Mouse (Mus musculus) forebrain, embryonic 14.5 days (tissue): ENCODE data around the gene Umad1. TPM values are rescaled to one million over a fixed set of nuclear protein-coding genes. Genes with fewer than 3 reads are reported as not detected.

Experiments
- ATAC-seq: fragments of 200-750 bp; cut with Nextera tagmentation; 2 replicates; pipeline ENCODE4 v1.8.0; 2017; ENCODE audit warnings: mild to moderate bottlenecking, moderate library complexity
- DNase-seq: peaks from one replicate; pipeline ENCODE4 v3.0.0-alpha.2; 2015; ENCODE audit warnings: low spot score
- H3K27ac ChIP-seq: fragments of 300-500 bp; sonication (generic); 2 replicates; pipeline ENCODE4 v1.5.1; 2014; ENCODE audit warnings: low read depth, mild to moderate bottlenecking, control low read depth, low read length, moderate library complexity
- H3K27me3 ChIP-seq: fragments of 300-500 bp; sonication (generic); replicated peaks from 2 replicates; pipeline ENCODE4 v1.6.1; 2014; ENCODE audit warnings: low read length, control low read depth, mixed read lengths; ENCODE audit not compliant: control insufficient read depth, insufficient read depth
- H3K36me3 ChIP-seq: fragments of 300-500 bp; sonication (generic); 2 replicates; pipeline ENCODE4 v1.6.1; 2014; ENCODE audit warnings: low read length, control low read depth; ENCODE audit not compliant: control insufficient read depth, insufficient read depth
- H3K4me1 ChIP-seq: fragments of 300-500 bp; sonication (generic); 2 replicates; pipeline ENCODE4 v1.6.1; 2014; ENCODE audit warnings: antibody characterized with exemption, low read length, control low read depth; ENCODE audit not compliant: control insufficient read depth, insufficient read depth
- H3K4me2 ChIP-seq: fragments of 300-500 bp; sonication (generic); 2 replicates; pipeline ENCODE4 v1.6.1; 2014; ENCODE audit warnings: mild to moderate bottlenecking, control low read depth, low read length
- H3K4me3 ChIP-seq: fragments of 300-500 bp; sonication (generic); 2 replicates; pipeline ENCODE4 v1.5.1; 2014; ENCODE audit warnings: low read depth, low read length, control low read depth
- H3K9ac ChIP-seq: fragments of 300-500 bp; sonication (generic); 2 replicates; pipeline ENCODE4 v1.6.1; 2014; ENCODE audit warnings: mild to moderate bottlenecking, low read length, control low read depth, moderate library complexity
- H3K9me3 ChIP-seq: fragments of 300-500 bp; sonication (generic); replicated peaks from 2 replicates; pipeline ENCODE4 v1.6.1; 2016; ENCODE audit warnings: low read length, control low read depth, mixed read lengths; ENCODE audit not compliant: control insufficient read depth
- WGBS: fragments of 180-500 bp; shearing (Covaris S2); extraction: QIAGEN DNeasy Blood & Tissue Kit; methylation state at CpG from one replicate; pipeline ENCODE4 v1.1.7; 2014; 5-methylcytosine and 5-hydroxymethylcytosine counted together
- polyA plus RNA-seq: library from polyadenylated mRNA; unstranded; fragments of >200 nt; fragmentation: Nextera tagmentation; extraction: Ambion mirVana; gene quantifications from 2 replicates; pipeline ENCODE4 v1.2.1, GENCODE M21; 2014

Gene Umad1
- polyA plus RNA-seq, result 40.6 and 43.6 TPM in 2 replicates

DNA sequence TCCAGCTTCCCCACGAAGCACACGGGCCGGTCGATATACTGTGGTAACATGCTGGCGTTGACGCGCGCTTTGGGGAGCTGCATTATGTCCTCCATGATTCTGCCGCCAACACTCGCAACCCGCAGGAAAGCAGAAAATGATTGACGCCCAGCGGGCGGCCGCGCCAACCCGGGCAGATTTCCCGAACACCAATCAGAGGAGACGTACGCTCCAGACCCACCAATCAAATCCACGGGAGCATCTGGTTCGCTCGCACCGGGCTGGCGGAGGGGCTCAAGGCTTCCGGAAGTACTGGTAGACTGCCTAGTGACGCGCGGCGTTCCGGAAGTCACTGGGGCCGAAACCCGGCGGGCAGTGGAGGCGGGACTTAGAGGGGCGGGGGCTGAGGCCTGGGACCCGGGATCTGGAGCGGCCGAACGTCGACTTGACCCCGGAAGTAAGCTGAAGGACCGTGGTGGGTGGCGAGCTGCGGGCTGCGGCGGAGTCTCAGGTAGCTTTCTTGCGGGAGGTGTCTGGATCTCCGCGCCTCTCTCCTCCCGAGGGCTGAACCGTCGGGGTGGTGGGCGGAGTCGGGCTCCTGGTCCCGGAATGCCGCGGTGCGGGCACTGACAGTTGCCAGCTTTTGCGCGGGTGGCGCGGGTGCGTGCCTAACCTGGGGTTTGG is at the start of gene Umad1, which contains the start of the genes Rpa3 and Gm45062:
TSS of gene Umad1 (plus strand) at position 285 of the 663 bp plus-strand sequence.
TSS of gene Rpa3 (minus strand) at position 170 of the 663 bp plus-strand sequence.
TSS of gene Gm45062 (plus strand) at position 447 of the 663 bp plus-strand sequence.
- no peaks in the 10 kb centered on the region for H3K27me3 ChIP-seq
- whole genome bisulfite sequencing, result 0% methylated on average over 64 of the region's 64 CpGs
- peaks cover 9% of the 10 kb centered on the region; the same call in 1 of the 2 replicates for H3K4me1 ChIP-seq
- H3K27ac ChIP-seq, result peak within 1 kb of the TSS; percentile 72; the same call in 1 of the 2 replicates
- H3K4me2 ChIP-seq, result peak within 1 kb of the TSS; percentile 88
- ATAC-seq, result peak; percentile 100
- peak within 1 kb of the TSS; percentile 61 for H3K4me3 ChIP-seq
- peak within 1 kb of the TSS; percentile 79 for H3K9ac ChIP-seq
- H3K36me3 ChIP-seq, result 0 out of 2 replicates have a peak, but pooled peaks cover 2% of the 10 kb centered on the region
- H3K9me3 ChIP-seq, result no peaks in the 10 kb centered on the region
- DNase-seq, result peak; percentile 99

DNA sequence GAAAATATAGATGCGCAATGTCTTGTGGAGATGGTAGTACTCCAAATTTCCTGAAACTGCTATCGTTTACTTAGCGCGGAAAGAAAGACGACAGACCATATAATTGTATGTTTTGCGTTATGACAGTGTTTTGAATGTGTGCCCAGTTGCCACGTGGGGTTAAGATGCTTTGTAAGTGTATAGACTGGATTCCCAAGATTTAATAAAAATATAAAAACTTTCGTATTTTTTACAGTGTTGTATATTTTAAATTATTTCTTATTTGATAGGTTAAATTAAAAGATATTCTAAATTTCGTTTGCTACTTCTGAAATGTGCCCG is 49.3 kb upstream of the Umad1 start:
- no peak overlapping the region for H3K27ac ChIP-seq
- DNase-seq (peak; percentile 66), ATAC-seq (peak; percentile 9)
- peak overlapping the region; percentile 45 for H3K4me2 ChIP-seq
- H3K36me3 ChIP-seq, result 0 out of 2 replicates have a peak, but pooled peaks cover under 1% of the 10 kb centered on the region
- 11% methylated on average over 10 of the region's 10 CpGs for WGBS
- H3K4me1 ChIP-seq, result peaks cover 7% of the 10 kb centered on the region; the same call in 1 of the 2 replicates
- H3K27me3 ChIP-seq, result no peaks in the 10 kb centered on the region
- H3K9me3 ChIP-seq, result no peaks in the 10 kb centered on the region
- H3K4me3 ChIP-seq, result peak overlapping the region; percentile 82
- H3K9ac ChIP-seq, result peak overlapping the region; percentile 91

DNA sequence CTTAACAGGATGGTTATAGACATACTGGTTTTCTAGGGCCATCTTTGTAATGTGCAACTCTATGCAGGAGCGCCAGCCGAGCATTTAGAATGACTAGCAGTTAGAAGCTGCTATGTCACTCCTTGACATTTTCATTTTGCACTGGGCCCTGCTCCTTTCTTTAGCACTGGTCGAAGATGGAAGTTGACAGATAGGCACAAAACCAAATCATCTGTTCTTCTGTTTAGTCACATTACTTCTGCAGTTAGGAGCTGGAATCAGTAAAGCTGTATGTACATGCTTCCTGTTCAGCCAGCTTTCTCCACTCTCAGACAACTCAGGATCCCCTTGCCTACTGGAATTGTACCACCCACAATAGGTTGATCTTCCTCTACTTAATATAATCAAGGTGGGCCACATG is 48.4 kb upstream of the Umad1 start:
- DNase-seq, result no peak
- Histone ChIP-seq H3K9ac (no peak overlapping the region), H3K4me1 (peaks cover 7% of the 10 kb centered on the region; the same call in 1 of the 2 replicates), H3K4me2 (peak overlapping the region; percentile 45), H3K27me3 (no peaks in the 10 kb centered on the region), H3K27ac (no peak overlapping the region), H3K36me3 (peaks cover 9% of the 10 kb centered on the region), H3K4me3 (no peak overlapping the region), H3K9me3 (no peaks in the 10 kb centered on the region)
- ATAC-seq, result no peak
- WGBS, result 89% methylated on average over 3 of the region's 3 CpGs

DNA sequence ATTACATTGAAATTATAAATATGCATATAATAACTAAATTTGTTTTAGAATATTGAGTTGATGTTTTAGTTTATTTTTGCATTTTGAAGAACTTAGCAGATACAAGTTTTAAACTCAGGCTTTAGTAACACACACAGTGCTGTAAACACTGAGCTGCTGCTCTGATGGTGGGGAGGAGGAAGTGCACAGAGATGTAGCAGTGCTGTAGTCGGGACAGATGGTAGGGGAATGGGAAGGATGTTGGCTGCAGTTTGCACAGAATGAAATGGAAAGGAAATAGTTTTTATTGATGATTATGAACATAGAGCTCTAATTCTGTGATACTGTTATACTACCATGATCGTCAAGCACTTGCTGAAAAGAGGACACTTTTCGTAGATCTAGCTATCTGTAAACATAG is 32.1 kb upstream of the Umad1 start:
- no peak for DNase-seq
- no peaks in the 10 kb centered on the region for H3K9me3 ChIP-seq
- H3K4me2 ChIP-seq, result no peak overlapping the region
- peaks cover 23% of the 10 kb centered on the region for H3K36me3 ChIP-seq
- no peaks in the 10 kb centered on the region for H3K4me1 ChIP-seq
- no peak overlapping the region for H3K9ac ChIP-seq
- no peaks in the 10 kb centered on the region for H3K27me3 ChIP-seq
- no peak for ATAC-seq
- 85% methylated on average over 3 of the region's 3 CpGs for WGBS
- H3K4me3 ChIP-seq, result no peak overlapping the region
- no peak overlapping the region for H3K27ac ChIP-seq

DNA sequence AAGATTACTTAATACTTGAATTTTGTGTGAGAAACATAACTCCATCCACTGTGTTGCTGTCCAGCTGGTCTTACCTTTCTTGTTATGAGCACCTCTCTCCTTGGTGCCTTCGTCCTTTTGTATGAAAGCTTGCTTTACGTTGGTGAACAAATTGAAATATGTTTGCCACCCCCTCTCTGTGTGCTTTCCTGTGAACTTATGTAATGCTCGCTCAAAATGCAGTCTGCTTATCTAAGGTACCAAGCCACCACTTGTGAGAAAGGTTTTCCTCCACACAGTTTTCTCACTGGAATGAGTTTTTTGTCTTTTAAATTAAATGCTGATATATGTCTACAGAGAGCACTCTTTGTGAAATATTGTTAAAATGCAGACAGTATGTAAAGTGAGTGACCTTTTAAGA is 30.5 kb upstream of the Umad1 start:
- no peak overlapping the region for H3K27ac ChIP-seq
- DNase-seq (no peak), ATAC-seq (no peak)
- peaks cover 29% of the 10 kb centered on the region for H3K36me3 ChIP-seq
- H3K9me3 ChIP-seq, result no peaks in the 10 kb centered on the region
- no peaks in the 10 kb centered on the region for H3K27me3 ChIP-seq
- no peaks in the 10 kb centered on the region for H3K4me1 ChIP-seq
- WGBS, result 87% methylated on average over 3 of the region's 3 CpGs
- no peak overlapping the region for H3K9ac ChIP-seq
- no peak overlapping the region for H3K4me2 ChIP-seq
- no peak overlapping the region for H3K4me3 ChIP-seq

DNA sequence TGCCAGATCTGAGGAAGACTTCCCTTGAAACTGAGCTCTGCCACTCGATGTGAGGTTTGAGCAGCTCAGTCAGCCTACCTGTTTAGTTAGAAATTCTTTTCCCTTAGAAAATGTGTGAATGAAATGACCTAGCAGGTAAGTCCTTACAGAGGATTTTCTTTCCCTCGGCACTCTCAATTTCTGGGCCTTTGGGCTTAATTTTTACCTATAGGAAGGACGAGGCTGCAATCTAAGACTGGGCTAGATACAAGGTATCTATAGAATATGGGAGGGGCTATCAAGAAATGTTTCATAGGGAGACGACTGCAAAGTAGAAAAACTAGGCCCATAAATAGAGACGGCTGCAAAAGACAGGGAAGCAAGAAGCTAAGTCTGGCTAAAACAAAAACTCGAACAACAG is 772 bp upstream of the Umad1 start:
- Histone ChIP-seq H3K9me3 (no peaks in the 10 kb centered on the region), H3K4me2 (peak overlapping the region; percentile 57), H3K27ac (0 out of 2 replicates have a peak overlapping the region, but pooled peaks have one; percentile 70), H3K9ac (peak overlapping the region; percentile 73), H3K27me3 (no peaks in the 10 kb centered on the region), H3K4me1 (peaks cover 9% of the 10 kb centered on the region; the same call in 1 of the 2 replicates), H3K4me3 (peak overlapping the region; percentile 61), H3K36me3 (peaks cover 9% of the 10 kb centered on the region; the same call in 1 of the 2 replicates)
- WGBS, result 12% methylated on average over 6 of the region's 6 CpGs
- ATAC-seq (no peak), DNase-seq (no peak)

DNA sequence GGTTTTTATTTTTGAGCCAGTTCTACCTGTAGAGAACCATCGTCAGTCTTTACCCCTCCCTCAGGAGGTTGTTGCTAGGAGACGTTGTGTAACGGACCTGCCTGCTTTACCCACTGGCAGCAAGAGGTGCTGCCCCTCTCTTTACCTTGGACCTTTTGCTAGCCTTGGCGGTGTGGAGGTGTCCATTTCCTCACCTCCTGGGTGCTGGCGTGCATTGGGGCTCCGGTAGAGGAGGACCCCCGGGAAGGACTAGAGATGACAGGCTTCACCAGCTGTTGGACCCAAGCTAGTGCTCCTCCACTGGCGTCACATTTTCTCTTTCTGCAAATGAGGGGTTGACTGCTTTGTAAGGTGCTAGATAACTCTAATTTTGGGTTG is 568 bp downstream of the Umad1 start:
- no peak for ATAC-seq
- WGBS, result under 1% methylated on average over 8 of the region's 8 CpGs
- Histone ChIP-seq H3K27me3 (no peaks in the 10 kb centered on the region), H3K4me3 (peak overlapping the region; percentile 61), H3K27ac (peak overlapping the region; percentile 72; the same call in 1 of the 2 replicates), H3K4me1 (peaks cover 9% of the 10 kb centered on the region; the same call in 1 of the 2 replicates), H3K9me3 (no peaks in the 10 kb centered on the region), H3K4me2 (peak overlapping the region; percentile 88), H3K9ac (peak overlapping the region; percentile 79), H3K36me3 (no peaks in the 10 kb centered on the region)
- no peak for DNase-seq

DNA sequence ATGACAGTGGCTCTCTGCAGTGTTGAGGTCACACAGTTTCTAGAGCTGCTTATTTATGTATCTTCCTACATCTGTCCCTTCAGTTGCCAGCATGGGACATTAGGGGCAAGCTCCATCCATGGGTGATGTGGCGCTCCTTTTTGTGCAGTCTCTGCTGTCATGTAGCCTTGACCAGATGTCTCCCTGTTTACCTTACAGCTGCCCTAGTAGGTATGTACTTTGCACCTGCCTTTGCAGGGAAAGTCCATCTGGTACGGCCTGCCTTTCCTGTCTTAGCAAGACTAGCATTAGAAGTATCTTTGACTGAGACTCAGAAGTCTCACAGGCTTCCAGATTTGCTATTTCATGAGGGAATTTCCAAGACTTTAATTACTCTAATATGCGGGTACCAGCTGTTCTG is 12.0 kb downstream of the Umad1 start:
- H3K9ac ChIP-seq, result no peak overlapping the region
- no peak for ATAC-seq
- no peaks in the 10 kb centered on the region for H3K9me3 ChIP-seq
- H3K27me3 ChIP-seq, result no peaks in the 10 kb centered on the region
- H3K36me3 ChIP-seq, result 0 out of 2 replicates have a peak, but pooled peaks cover 7% of the 10 kb centered on the region
- H3K27ac ChIP-seq, result no peak overlapping the region
- no peak for DNase-seq
- no peak overlapping the region for H3K4me3 ChIP-seq
- 94% methylated on average over 3 of the region's 3 CpGs for WGBS
- H3K4me2 ChIP-seq, result no peak overlapping the region
- no peaks in the 10 kb centered on the region for H3K4me1 ChIP-seq
